Mouse (Mus musculus) intestine, embryonic 15.5 days (tissue): Measurements from ENCODE around the gene Rapgef5. TPM values are rescaled to one million over a fixed set of nuclear protein-coding genes. Genes with fewer than 3 reads are reported as not detected.

Experiments used
- ATAC-seq: fragments of 200-750 bp; cut with Nextera tagmentation; 2 replicates; pipeline ENCODE4 v1.8.0; 2017; ENCODE audit warnings: moderate TSS enrichment, moderate library complexity
- H3K27ac ChIP-seq: fragments of 300-500 bp; sonication (generic); 2 replicates; pipeline ENCODE4 v1.5.1; 2015; ENCODE audit warnings: mild to moderate bottlenecking, inconsistent platforms
- H3K27me3 ChIP-seq: fragments of 300-500 bp; sonication (generic); replicated peaks from 2 replicates; pipeline ENCODE4 v1.6.1; 2015; ENCODE audit warnings: inconsistent platforms
- H3K36me3 ChIP-seq: fragments of 300-500 bp; sonication (generic); 2 replicates; pipeline ENCODE4 v1.6.1; 2015; ENCODE audit warnings: inconsistent platforms
- H3K4me1 ChIP-seq: fragments of 300-500 bp; sonication (generic); replicated peaks from 2 replicates; pipeline ENCODE4 v1.6.1; 2015; ENCODE audit warnings: inconsistent platforms
- H3K4me2 ChIP-seq: fragments of 300-500 bp; sonication (generic); replicated peaks from 2 replicates; pipeline ENCODE4 v1.6.1; 2015; ENCODE audit warnings: mild to moderate bottlenecking, inconsistent platforms
- H3K4me3 ChIP-seq: fragments of 300-500 bp; sonication (generic); replicated peaks from 2 replicates; pipeline ENCODE4 v1.5.1; 2015; ENCODE audit warnings: inconsistent platforms
- H3K9ac ChIP-seq: fragments of 300-500 bp; sonication (generic); 2 replicates; pipeline ENCODE4 v1.6.1; 2015; ENCODE audit warnings: inconsistent platforms
- H3K9me3 ChIP-seq: fragments of 300-500 bp; sonication (generic); 2 replicates; pipeline ENCODE4 v1.6.1; 2016; ENCODE audit warnings: inconsistent platforms
- WGBS: fragments of 180-500 bp; shearing (Covaris S2); methylation state at CpG from one replicate; pipeline ENCODE4 v1.1.7; 2015; 5-methylcytosine and 5-hydroxymethylcytosine counted together
- polyA plus RNA-seq: library from polyadenylated mRNA; unstranded; fragments of >200 nt; fragmentation: Nextera tagmentation; extraction: Ambion mirVana; gene quantifications from 2 replicates; pipeline ENCODE4 v1.2.1, GENCODE M21; 2015

Rapgef5 gene
- polyA plus RNA-seq, 1 experiment from 2014 or later: 9.8 TPM

DNA sequence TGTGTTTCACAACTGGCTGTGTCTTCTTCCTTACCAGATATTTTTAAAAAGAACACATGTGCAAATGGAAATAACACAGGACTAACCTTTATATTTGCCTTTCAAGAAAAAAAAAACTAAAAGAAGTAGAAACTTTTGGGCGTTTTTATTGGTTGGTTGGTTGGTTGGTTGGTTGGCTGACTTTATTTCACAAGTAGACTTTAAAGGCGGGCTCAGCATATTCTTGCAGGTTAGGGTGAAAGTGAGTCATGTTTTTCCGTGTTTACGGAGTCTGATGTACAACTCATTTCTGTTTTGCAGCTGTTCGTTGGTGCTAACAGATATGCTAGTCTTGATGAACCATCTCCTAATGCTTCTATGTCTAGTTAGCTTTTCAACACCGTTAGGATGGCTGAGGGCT lies 196.2 kb downstream of the Rapgef5 start:
- no peak overlapping the region for H3K9ac ChIP-seq
- H3K27me3 ChIP-seq: no peaks in the 10 kb centered on the region
- no peak overlapping the region for H3K27ac ChIP-seq
- H3K4me1 ChIP-seq: no peaks in the 10 kb centered on the region
- 90% methylated on average over 6 of the region's 6 CpGs for WGBS
- H3K4me2 ChIP-seq: no peak overlapping the region
- H3K4me3 ChIP-seq: no peak overlapping the region
- no peak for ATAC-seq
- H3K36me3 ChIP-seq: no peaks in the 10 kb centered on the region
- no peaks in the 10 kb centered on the region for H3K9me3 ChIP-seq

DNA sequence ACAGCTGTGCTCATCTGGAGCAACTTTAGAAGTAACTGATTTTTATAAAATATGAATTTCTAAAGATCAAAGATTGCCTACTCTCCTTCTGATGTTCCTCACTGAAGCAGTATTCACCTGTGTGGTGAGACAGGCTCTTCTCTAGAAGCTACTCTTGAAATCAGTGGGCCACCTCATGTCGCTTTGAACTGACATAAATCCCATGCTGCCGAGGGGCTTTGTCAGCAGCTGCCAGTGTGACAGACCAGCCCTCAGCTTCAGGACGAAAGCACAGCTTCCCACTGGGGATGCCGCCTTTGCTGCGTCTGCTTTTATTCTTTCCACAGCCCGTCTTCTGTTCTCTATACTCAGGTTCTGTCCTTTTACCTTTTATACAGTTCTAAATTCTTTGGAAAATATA lies 197.3 kb downstream of the Rapgef5 start:
- ATAC-seq: no peak
- 72% methylated on average over 6 of the region's 6 CpGs for WGBS
- Histone ChIP-seq H3K27ac (no peak overlapping the region), H3K36me3 (no peaks in the 10 kb centered on the region), H3K9ac (no peak overlapping the region), H3K4me1 (no peaks in the 10 kb centered on the region), H3K4me2 (no peak overlapping the region), H3K27me3 (no peaks in the 10 kb centered on the region), H3K9me3 (no peaks in the 10 kb centered on the region), H3K4me3 (no peak overlapping the region)

DNA sequence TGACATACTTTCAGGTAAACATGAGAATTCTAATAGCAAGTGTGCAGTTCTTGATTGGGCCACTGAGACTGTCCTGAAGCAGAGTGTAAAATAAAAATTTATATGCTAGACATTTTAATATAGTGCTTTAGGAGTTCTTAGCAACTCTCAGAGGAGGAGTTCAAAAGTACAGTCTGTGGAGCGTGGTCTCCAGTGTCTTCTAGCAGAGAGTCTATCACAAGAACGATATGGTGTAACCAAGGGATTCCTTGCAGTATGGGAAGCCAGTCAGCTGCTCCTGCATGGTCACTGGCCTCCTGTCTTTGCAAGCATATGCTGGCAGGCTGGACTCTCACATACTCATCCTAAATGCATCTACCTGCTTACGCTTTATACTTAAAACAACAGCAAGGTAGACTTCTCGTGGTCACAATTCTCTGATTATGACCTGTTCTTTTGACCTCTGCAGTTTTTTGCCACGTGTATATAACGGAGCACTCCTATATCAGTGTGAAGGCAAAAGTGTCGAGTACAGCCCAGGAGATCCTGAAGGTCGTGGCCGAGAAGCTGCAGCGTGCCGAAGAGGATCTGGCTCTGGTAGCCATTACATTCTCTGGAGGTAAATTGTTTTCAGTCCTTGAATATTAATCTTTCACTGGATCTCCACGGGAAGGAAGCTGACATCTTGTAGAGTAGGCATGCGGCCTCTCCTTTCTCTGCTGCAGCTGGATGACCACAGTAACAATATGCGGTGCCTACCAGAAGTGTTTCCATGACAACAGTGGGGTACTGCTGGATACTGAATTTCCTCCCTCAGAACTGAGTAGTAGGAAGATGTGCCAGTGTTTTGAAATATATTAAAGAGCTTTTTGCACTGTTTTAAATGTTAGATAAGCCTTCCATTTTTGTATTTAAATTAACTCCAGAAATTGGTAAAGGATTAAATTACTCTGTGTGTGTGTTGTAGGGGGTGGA lies 204.8 kb downstream of the Rapgef5 start:
- Histone ChIP-seq H3K27ac (no peak overlapping the region), H3K27me3 (no peaks in the 10 kb centered on the region), H3K4me1 (0 out of 2 replicates have a peak, but pooled peaks cover 4% of the 10 kb centered on the region), H3K9me3 (no peaks in the 10 kb centered on the region), H3K36me3 (no peaks in the 10 kb centered on the region), H3K4me2 (no peak overlapping the region), H3K4me3 (no peak overlapping the region), H3K9ac (no peak overlapping the region)
- peak; percentile 59 for ATAC-seq
- 46% methylated on average over 14 of the region's 14 CpGs for WGBS

DNA sequence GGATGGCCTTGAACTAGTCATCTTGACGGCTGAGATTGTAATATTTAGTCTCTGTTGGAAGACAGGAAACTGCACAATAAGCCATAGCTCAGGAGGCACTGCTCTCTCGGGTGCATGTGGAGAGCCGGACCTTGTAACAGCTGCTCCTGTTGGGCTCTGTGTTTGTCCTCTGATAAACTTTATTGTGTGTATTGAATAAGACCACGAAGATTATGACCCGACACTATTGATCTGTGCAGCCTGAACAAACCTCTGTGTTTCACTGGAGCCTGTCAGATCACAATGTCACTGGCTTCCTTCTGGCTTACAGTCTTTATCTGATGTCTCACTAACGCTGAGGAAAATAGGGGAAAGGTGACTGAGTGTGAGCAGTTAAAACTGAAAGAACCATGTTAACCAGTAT lies 205.5 kb downstream of the Rapgef5 start:
- H3K9me3 ChIP-seq: no peaks in the 10 kb centered on the region
- H3K4me2 ChIP-seq: no peak overlapping the region
- H3K4me1 ChIP-seq: 0 out of 2 replicates have a peak, but pooled peaks cover 4% of the 10 kb centered on the region
- no peaks in the 10 kb centered on the region for H3K36me3 ChIP-seq
- H3K4me3 ChIP-seq: no peak overlapping the region
- H3K27me3 ChIP-seq: no peaks in the 10 kb centered on the region
- 25% methylated on average over 6 of the region's 6 CpGs for WGBS
- no peak overlapping the region for H3K27ac ChIP-seq
- H3K9ac ChIP-seq: no peak overlapping the region
- ATAC-seq: peak; percentile 94

DNA sequence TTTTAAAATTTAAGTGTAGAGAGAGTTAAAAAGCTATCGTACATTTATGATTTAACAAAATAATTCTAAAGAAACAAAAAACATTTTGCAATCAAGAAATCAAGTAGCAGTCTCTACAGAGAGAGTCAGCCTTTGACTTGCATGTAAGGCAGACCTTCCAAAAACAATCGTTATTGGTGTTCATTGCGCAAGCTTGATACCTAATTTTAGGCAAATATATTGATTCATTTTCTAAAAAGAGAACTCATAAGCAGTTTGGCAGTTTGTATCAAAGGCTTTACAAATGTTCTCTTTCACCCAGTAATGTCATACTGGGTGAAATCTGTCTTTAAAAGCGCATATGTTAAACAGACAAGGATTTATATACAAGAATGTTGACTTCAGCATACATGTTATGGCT lies 208.7 kb downstream of the Rapgef5 start:
- H3K9ac ChIP-seq: no peak overlapping the region
- no peak overlapping the region for H3K4me3 ChIP-seq
- no peaks in the 10 kb centered on the region for H3K36me3 ChIP-seq
- 89% methylated on average over 4 of the region's 4 CpGs for WGBS
- no peaks in the 10 kb centered on the region for H3K9me3 ChIP-seq
- 0 out of 2 replicates have a peak, but pooled peaks cover 4% of the 10 kb centered on the region for H3K4me1 ChIP-seq
- no peak for ATAC-seq
- H3K27me3 ChIP-seq: no peaks in the 10 kb centered on the region
- no peak overlapping the region for H3K27ac ChIP-seq
- H3K4me2 ChIP-seq: no peak overlapping the region

DNA sequence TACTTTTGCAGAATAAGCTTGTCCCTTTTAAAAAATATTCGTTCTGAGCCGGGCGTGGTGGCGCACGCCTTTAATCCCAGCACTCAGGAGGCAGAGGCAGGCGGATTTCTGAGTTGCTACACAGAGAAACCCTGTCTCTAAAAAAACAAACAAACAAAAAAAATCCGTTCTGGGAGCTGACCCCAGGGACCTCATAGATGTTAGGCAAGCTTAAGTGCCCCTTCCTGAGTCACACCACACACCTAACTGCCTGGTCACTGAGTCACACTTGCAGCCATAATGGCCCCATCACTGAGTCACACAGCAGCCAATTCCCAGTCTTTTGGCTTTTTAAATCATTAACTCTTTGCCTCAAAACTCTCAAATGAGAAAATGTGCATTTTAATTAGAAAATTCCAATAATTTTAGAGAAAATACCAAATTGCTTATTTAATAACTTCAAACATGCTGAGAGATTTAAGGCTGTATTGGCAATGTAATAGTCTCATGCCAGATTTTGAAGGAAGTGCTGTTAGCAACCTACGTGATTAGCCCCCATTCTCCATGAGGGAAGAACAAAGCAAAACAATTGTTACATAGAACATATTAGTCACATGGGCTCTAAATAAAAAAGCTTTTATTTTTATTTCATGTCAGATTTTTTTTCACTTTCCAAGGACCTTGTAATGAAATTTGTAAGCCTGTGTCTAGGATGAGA lies 211.3 kb downstream of the Rapgef5 start:
- H3K4me2 ChIP-seq: no peak overlapping the region
- 82% methylated on average over 8 of the region's 8 CpGs for WGBS
- no peak for ATAC-seq

DNA sequence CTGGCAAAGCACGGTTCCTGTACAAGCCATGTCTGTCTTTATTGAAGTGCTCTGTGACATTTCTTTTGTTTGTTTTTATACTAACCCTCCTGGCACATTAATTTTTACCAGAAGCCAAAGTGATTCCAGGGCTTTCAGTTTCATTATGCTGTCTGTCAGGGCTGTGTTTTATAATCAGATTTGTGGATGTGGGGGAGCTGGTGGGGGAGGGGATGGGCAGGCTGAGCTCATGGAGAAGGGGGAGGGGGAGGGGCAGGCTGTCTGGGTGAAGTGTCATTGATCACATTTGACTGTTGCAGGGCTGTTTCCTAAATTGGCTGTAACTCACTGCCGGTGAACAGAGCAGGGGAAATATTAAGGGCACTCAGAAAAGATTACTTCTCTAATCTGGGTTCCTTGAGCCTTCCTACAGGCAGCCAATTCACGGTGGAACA lies 211.9 kb downstream of the Rapgef5 start:
- 30% methylated on average over 3 of the region's 3 CpGs for WGBS
- no peaks in the 10 kb centered on the region for H3K4me1 ChIP-seq
- ATAC-seq: no peak
- no peak overlapping the region for H3K4me2 ChIP-seq
- no peaks in the 10 kb centered on the region for H3K9me3 ChIP-seq
- no peaks in the 10 kb centered on the region for H3K36me3 ChIP-seq
- no peak overlapping the region for H3K4me3 ChIP-seq
- no peaks in the 10 kb centered on the region for H3K27me3 ChIP-seq
- H3K9ac ChIP-seq: no peak overlapping the region
- H3K27ac ChIP-seq: no peak overlapping the region

More for the DNA sequence above, 211.3 kb downstream of the Rapgef5 start:
- no peaks in the 10 kb centered on the region for H3K4me1 ChIP-seq
- no peaks in the 10 kb centered on the region for H3K27me3 ChIP-seq
- H3K9me3 ChIP-seq: no peaks in the 10 kb centered on the region
- no peak overlapping the region for H3K4me3 ChIP-seq
- H3K36me3 ChIP-seq: no peaks in the 10 kb centered on the region
- H3K27ac ChIP-seq: no peak overlapping the region
- H3K9ac ChIP-seq: no peak overlapping the region

DNA sequence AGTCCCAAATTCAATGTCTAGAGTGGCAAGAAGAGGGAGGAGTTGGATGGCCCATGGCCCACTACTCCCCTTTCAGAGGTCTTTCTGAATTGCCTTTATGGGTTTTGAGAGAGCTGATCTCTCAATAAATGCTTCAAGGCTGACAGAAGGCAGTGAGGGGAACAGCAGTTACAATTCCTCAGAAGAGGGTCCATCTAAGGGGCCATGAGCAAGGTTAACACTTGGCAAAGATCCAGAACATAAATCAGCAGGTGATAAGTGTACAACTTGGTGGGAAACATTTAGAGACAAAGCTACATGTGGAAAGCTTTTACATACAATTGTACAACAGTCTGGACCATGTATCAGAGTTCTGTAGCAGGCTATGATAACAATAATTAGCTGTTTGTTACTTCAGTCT lies 217.3 kb downstream of the Rapgef5 start:
- Histone ChIP-seq H3K4me1 (no peaks in the 10 kb centered on the region), H3K4me3 (no peak overlapping the region), H3K9ac (no peak overlapping the region), H3K36me3 (no peaks in the 10 kb centered on the region), H3K9me3 (no peaks in the 10 kb centered on the region), H3K27me3 (no peaks in the 10 kb centered on the region), H3K27ac (no peak overlapping the region), H3K4me2 (no peak overlapping the region)
- no peak for ATAC-seq

DNA sequence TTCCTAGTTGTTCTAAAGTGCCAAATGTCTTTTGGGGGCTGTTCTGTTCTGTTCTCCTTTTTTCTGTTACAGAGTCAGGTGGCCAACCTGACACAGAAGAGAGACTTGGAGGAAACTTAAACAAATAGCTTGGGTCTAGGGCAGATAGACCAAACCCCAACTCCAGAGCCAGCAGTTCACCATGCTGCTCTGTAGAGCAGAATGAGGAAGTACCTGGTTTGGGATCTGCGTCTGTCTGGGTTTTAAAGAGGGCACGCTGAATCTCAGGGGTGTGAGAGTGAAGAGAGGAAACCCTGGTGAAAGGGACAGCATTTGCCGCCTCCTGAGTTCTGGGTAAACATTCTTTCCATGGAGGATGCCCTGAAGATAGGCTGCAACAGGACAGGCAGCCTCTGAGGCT lies 219.9 kb downstream of the Rapgef5 start:
- Histone ChIP-seq H3K4me2 (no peak overlapping the region), H3K9ac (no peak overlapping the region), H3K9me3 (no peaks in the 10 kb centered on the region), H3K36me3 (no peaks in the 10 kb centered on the region), H3K4me1 (no peaks in the 10 kb centered on the region), H3K27me3 (no peaks in the 10 kb centered on the region), H3K27ac (no peak overlapping the region), H3K4me3 (no peak overlapping the region)
- WGBS: 76% methylated on average over 3 of the region's 3 CpGs
- no peak for ATAC-seq

DNA sequence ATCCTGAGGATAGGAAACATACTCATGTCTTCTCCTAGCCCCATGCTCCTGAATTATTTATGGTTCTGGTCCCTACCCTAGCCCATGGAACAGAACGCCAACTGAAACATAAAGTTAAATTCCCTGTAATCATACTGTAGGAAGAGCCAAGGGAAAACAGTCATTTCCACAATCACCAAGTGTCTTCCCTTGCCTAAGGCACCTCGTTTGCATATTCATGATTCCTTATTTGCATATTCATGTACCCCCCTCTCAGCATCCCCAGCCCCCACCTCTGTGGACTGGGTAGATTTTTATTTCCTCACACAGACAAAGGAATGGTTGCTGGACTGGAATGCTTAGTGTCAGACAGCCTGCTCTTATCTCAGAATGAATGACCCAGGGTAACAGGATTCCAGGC lies 220.6 kb downstream of the Rapgef5 start:
- no peak overlapping the region for H3K27ac ChIP-seq
- no peak for ATAC-seq
- no peaks in the 10 kb centered on the region for H3K4me1 ChIP-seq
- no peaks in the 10 kb centered on the region for H3K36me3 ChIP-seq
- no peak overlapping the region for H3K4me2 ChIP-seq
- H3K27me3 ChIP-seq: no peaks in the 10 kb centered on the region
- H3K9ac ChIP-seq: no peak overlapping the region
- H3K9me3 ChIP-seq: no peaks in the 10 kb centered on the region
- WGBS: 42% methylated on average over 2 of the region's 2 CpGs
- H3K4me3 ChIP-seq: no peak overlapping the region

DNA sequence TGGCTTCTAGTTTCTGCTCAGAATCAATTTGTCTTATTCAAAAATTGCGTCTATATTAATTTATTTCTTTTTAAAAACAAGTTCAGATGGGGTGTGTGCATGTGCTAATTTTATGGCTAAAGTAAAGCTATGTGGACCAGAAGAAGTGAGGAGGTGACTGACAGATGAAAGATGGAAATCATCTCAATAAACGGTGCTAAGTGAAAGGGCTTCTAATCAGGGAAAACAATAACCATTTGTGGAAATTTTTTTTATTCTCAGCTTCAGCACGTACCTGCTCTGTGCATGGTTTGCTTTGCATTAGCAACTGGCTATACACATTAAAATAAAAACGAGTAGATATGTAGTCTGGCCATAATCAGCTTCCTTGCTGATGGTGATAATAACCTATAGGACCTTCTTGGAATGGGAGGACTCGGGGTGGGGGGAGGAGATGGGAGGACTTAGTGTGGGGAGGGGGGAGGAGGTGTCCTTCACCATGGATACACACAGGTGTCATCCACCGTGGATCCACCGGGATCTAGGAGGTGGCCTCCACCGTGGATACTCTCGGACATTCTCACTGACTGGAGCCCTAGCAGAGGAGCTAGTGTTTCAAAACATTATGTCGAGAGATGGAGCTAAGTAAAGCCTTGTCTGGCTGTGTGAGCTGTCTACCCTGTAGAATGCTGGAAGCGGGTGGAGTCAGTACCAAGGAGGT lies 221.2 kb downstream of the Rapgef5 start:
- Histone ChIP-seq H3K9me3 (no peaks in the 10 kb centered on the region), H3K9ac (no peak overlapping the region), H3K4me3 (no peak overlapping the region), H3K36me3 (no peaks in the 10 kb centered on the region), H3K27me3 (no peaks in the 10 kb centered on the region), H3K4me1 (no peaks in the 10 kb centered on the region), H3K4me2 (no peak overlapping the region), H3K27ac (no peak overlapping the region)
- no peak for ATAC-seq
- WGBS: 60% methylated on average over 11 of the region's 11 CpGs

DNA sequence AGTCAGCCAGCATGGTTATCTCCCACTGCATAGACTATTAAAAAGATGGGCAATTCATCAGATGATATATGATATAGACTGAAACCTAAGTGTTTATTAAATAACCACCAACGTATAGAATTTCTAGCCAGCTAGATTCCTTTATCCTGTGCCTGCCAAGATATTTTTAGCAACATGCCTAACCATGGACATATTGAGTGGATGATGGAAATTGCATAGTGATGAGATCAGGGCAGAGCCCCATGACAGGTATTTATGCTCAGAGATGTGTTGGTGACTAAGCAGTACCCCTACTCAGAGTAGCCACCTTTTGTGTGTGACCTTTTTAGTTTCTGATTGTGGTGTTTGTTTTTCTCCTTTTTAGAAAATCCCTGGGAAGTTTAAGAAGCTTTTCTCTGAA lies 226.2 kb downstream of the Rapgef5 start:
- ATAC-seq: no peak
- Histone ChIP-seq H3K4me1 (no peaks in the 10 kb centered on the region), H3K27me3 (no peaks in the 10 kb centered on the region), H3K27ac (no peak overlapping the region), H3K36me3 (no peaks in the 10 kb centered on the region), H3K9ac (no peak overlapping the region), H3K9me3 (no peaks in the 10 kb centered on the region), H3K4me2 (no peak overlapping the region), H3K4me3 (no peak overlapping the region)
- 35% methylated on average over 1 of the region's 1 CpGs for WGBS
